Mouse (Mus musculus) induced T-regulatory cell, adult 2 months (primary cell): ENCODE measurements at regions not wholly inside any gene's neighbourhood (a gene's known extent, or its start where the extent isn't known, plus 50 kb on each side); places are given as distances from the start of the nearest gene placed in this dataset.

Experiments
- DNase-seq: peaks from one replicate; pipeline ENCODE4 v3.0.0-alpha.2; 2012; ENCODE audit warnings: low read depth

GRCm38 (mm10) chr3:39571444-39572237 is 684.9 kb downstream of the Fat4 start:
- DNase-seq, result no peak

- DNase-seq, result no peak
These were observed 688.5 kb downstream of the Fat4 start for GRCm38 (mm10) chr3:39575200-39575599.

- no peak for DNase-seq
These were observed 704.6 kb downstream of the Fat4 start for GRCm38 (mm10) chr3:39591312-39591711.

- DNase-seq, result no peak
These were observed 705.8 kb downstream of the Fat4 start for GRCm38 (mm10) chr3:39592349-39593117.

GRCm38 (mm10) chr3:39609937-39610336 is 723.2 kb downstream of the Fat4 start:
- DNase-seq, result no peak

- DNase-seq, result no peak
These were observed 725.7 kb downstream of the Fat4 start for GRCm38 (mm10) chr3:39612408-39612807.

- DNase-seq, result no peak
These were observed 751.2 kb downstream of the Fat4 start for GRCm38 (mm10) chr3:39637924-39638323.

- no peak for DNase-seq
These were observed 756.5 kb downstream of the Fat4 start for GRCm38 (mm10) chr3:39643194-39643593.

- DNase-seq, result no peak
These were observed 780.1 kb downstream of the Fat4 start for GRCm38 (mm10) chr3:39666817-39667216.

GRCm38 (mm10) chr3:39669145-39669544 is 782.4 kb downstream of the Fat4 start:
- DNase-seq, result no peak

GRCm38 (mm10) chr3:39673997-39674396 is 787.3 kb downstream of the Fat4 start:
- no peak for DNase-seq

GRCm38 (mm10) chr3:39674927-39675326 is 788.2 kb downstream of the Fat4 start:
- no peak for DNase-seq

GRCm38 (mm10) chr3:39705610-39706009 is 818.9 kb downstream of the Fat4 start:
- DNase-seq, result peak; percentile 0

- DNase-seq, result no peak
These were observed 818.0 kb upstream of the Intu start for GRCm38 (mm10) chr3:39712795-39713709.

- DNase-seq, result no peak
These were observed 817.0 kb upstream of the Intu start for GRCm38 (mm10) chr3:39714056-39714592.

GRCm38 (mm10) chr3:39718946-39719545 is 812.0 kb upstream of the Intu start:
- no peak for DNase-seq

GRCm38 (mm10) chr3:39725755-39726154 is 805.3 kb upstream of the Intu start:
- DNase-seq, result no peak

- no peak for DNase-seq
These were observed 794.4 kb upstream of the Intu start for GRCm38 (mm10) chr3:39736639-39737038.

GRCm38 (mm10) chr3:39745947-39746346 is 785.1 kb upstream of the Intu start:
- no peak for DNase-seq

- no peak for DNase-seq
These were observed 762.0 kb upstream of the Intu start for GRCm38 (mm10) chr3:39768981-39769568.
